Mouse (Mus musculus) left cerebral cortex, postnatal 36 days (tissue): ENCODE measurements around the gene Fbxo10. TPM values are rescaled to one million over a fixed set of nuclear protein-coding genes. Genes with fewer than 3 reads are reported as not detected.
"Not testable (repeated sequence)": the region's sequence is repeated elsewhere in the genome, so short reads cannot be mapped to it uniquely, and the experiment has no call there.

Experiments used
- DNase-seq, 2 experiments: peaks; one replicate each; pipeline ENCODE4 v3.0.0; 2021 to 2022; ENCODE audit warnings: low spot score in 2 of 2, mixed read lengths in 1 of 2
- intact Hi-C: fragments of 180-260 bp; cut with DNase I; formaldehyde crosslinking; loops from one replicate; pipeline ENCODE4 v1.15.1; 2025
- total RNA-seq, 2 experiments: library from RNA; stranded (reverse); gene quantifications; 2 replicates each; pipeline ENCODE4 v1.2.3; 2021

Fbxo10 gene
- total RNA-seq = 10 to 100 TPM; 30.3 to 34.8 TPM

- intact Hi-C loops = no loop called here
- peak; percentile 86 to 92 for DNase-seq
These were observed at the start of gene Fbxo10 for GRCm38 (mm10) chr4:45084021-45084894. TSS of gene Fbxo10 (minus strand) at chr4:45084604.

GRCm38 (mm10) chr4:45131021-45131420 is 46.6 kb upstream of the Fbxo10 start:
- no peak for DNase-seq
- intact Hi-C loops = no loop called here

DNA sequence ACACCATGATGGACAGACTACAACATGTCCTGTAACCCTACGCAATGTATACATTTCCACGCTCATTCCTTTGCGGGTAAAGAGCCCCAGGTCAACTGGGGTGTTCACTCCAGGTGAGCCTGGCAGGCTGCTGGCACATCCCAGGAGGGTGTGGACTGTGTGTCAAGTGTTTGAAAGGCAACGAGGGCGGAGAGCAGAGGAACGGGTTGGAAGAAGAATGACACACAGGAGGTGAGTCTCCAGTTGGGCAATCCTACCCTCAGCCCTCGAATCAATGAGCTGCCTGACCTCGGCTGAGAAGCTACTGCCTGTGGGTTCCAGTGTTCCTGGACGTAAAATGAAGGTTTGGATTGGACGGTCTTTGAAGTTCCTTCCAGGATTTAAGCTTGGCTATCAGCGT is 36.9 kb upstream of the Fbxo10 start:
- intact Hi-C loops = no loop called here

GRCm38 (mm10) chr4:45108456-45109110 is 24.2 kb upstream of the Fbxo10 start:
- intact Hi-C loops = loop anchor here (1.0 kb wide), 1 partner anchor 172 kb away; no protein-coding TSS in a partner anchor
- DNase-seq = no peak

More for the DNA sequence above, 36.9 kb upstream of the Fbxo10 start:
- no peak for DNase-seq

- intact Hi-C loops = loop anchor here (1.0 kb wide), 1 partner anchor 173 kb away; no protein-coding TSS in a partner anchor
- peak; percentile 93 for DNase-seq
These were observed 23.3 kb upstream of the Fbxo10 start, which contains the start of gene Tomm5 for GRCm38 (mm10) chr4:45107601-45108277. TSS of gene Tomm5 (minus strand) at chr4:45108114.

DNA sequence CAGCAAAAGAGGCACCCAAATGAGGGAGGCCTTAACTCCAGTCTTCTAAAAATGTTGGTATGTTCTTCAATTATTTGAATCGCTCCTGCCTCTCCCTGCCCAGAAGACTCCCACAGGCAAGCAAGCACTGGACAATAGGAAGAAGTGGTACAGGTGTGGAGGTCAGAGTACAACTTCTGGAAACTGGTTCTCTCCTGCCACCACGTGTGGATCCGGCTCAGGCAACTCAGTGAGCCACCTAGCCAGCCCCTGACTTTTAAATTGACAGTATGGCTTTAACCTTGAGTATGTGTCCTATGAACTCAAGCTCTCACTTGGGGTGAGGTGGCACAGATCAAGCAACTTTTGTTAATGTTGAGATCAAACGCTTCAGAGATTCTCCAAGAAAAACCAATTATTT is 22.7 kb upstream of the Fbxo10 start:
- no peak for DNase-seq
- intact Hi-C loops = no loop called here

- intact Hi-C loops = no loop called here
- no peak for DNase-seq
These were observed 22.0 kb upstream of the Fbxo10 start for GRCm38 (mm10) chr4:45106409-45106808.

- intact Hi-C loops = loop anchor here (10.0 kb wide), 1 partner anchor 307 kb away; the partner anchor contains the start of gene Slc25a51
- peak; percentile 56 to 63 for DNase-seq
These were observed 12.9 kb upstream of the Fbxo10 start for GRCm38 (mm10) chr4:45097198-45097872.

DNA sequence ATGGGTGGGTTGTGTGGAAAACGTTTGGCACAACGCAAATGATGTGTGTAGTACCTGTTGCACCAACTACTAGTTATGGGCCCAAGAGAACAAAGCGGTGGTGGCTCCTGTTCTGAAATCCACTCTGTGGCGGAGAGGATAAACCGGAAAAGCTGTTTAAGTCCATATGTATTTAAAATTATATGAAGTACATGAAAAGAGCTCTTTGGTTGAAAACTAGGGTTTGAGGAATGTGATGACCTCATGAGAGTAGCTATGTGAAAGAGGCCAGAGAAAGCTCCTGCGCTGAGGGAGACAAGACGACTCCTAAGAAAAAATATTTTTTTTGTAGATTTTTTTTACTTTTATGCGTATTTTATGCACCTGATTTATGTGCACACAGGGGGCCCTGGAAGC is 489 bp upstream of the Fbxo10 start:
- intact Hi-C loops = no loop called here
- no peak for DNase-seq

GRCm38 (mm10) chr4:45083487-45083886 is 917 bp downstream of the Fbxo10 start:
- intact Hi-C loops = no loop called here
- DNase-seq = peak in 1 of 2 experiments; percentile 12

GRCm38 (mm10) chr4:45082951-45083350 is 1.5 kb downstream of the Fbxo10 start:
- DNase-seq = peak; percentile 14 to 20
- intact Hi-C loops = no loop called here

DNA sequence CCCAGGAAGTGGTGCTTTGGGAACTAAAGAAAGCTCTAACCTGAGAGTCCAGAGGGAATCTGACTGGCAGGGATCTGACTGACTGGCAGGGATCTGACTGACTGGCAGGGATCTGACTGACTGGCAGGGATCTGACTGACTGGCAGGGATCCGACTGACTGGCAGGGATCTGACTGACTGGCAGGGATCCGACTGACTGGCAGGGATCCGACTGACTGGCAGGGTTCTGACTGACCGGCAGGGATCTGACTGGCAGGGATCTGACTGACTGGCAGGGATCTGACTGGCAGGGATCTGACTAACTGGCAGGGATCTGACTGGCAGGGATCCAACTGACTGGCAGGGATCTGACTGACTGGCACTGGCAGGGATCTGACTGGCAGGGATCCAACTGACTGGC is 3.4 kb downstream of the Fbxo10 start:
- DNase-seq, intact Hi-C loops: not testable (repeated sequence)

- intact Hi-C loops = no loop called here
- no peak for DNase-seq
These were observed 10.9 kb downstream of the Fbxo10 start for GRCm38 (mm10) chr4:45073544-45073943.

- DNase-seq = no peak
- intact Hi-C loops = no loop called here
These were observed 12.0 kb downstream of the Fbxo10 start for GRCm38 (mm10) chr4:45072261-45072973.

GRCm38 (mm10) chr4:45067742-45068141 is 16.7 kb downstream of the Fbxo10 start:
- intact Hi-C loops = no loop called here
- DNase-seq = no peak

DNA sequence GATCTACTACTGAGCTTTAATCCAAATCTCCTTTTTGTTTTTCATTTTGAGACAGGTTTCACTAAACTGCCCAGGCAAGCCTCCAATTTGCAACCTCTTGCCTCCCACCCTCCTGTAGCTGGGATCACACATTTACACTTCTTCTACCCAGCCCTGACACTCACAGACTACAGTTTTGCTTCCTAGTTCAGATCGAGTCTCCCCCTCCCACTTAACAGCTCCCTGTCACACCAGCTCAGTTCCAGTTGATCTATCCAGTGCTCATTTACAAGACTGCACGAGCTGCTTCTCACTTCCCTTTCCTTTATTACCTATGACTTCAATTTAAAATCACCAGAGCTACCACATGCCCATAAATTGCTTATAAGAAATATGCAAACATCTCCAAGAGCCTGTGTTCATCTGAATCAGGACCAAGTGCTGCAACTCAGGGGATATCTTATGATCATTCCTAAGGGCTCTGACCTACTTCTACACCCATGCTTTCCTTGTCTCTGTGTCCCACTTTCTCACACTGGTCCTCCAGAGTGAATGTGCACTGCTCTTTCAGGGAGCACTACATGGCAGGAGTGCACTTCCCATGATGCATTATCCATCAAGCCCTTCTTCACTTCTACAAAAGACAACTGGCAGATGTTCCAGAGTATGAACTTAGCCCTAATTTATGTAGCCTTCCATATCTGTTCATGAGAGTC is 18.2 kb downstream of the Fbxo10 start:
- intact Hi-C loops = no loop called here
- no peak for DNase-seq

DNA sequence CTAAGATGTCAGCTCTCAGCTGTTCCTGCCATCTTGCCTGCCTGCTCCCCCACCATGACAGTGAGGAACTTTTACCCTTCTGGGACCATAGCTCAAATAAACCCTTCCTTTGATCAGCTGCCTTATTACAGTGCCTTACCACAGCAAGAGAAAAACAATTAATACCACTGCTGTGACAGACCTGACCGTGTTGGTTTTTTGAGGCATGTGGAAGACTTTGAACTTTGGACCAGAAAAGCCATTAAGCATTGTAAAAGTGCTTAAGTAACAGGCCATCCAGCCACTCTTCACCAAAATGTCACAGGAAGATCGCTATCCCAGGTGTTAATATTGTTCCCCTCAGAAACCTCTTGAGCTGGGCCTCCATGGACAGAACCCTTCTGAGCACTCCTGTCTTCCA is 19.8 kb downstream of the Fbxo10 start:
- no peak for DNase-seq
- intact Hi-C loops = no loop called here

GRCm38 (mm10) chr4:45063836-45064235 is 20.6 kb downstream of the Fbxo10 start:
- intact Hi-C loops, DNase-seq: not testable (repeated sequence)
